Mouse (Mus musculus): ENCODE data around the gene Gmppa. TPM values are rescaled to one million over a fixed set of nuclear protein-coding genes. Genes with fewer than 3 reads are reported as not detected.
A peak's percentile ranks its signal among the peaks of the same experiment; 100 is the strongest.

Gmppa gene
- polyA plus RNA-seq, 1 experiment: 98.2 TPM

- no peak overlapping the region for H3K27ac ChIP-seq (ENCODE audit: control insufficient read depth, insufficient read depth, low read depth, low read length)
- peaks cover 2% of the 10 kb centered on the region; the same call in 1 of the 2 replicates for H3K4me1 ChIP-seq (ENCODE audit: control insufficient read depth, insufficient read depth, low read length)
- no peaks in the 10 kb centered on the region for H3K27me3 ChIP-seq (ENCODE audit: control insufficient read depth, insufficient read depth, low read length)
- no peak overlapping the region for H3K4me3 ChIP-seq (ENCODE audit: control insufficient read depth, low read depth, low read length)
- TF ChIP-seq POLR2A (IDR thresholded peaks at IDR 0.05; ENCODE audit: control insufficient read depth, low read depth, low read length): no peak
- TF ChIP-seq CTCF (IDR thresholded peaks at IDR 0.05; ENCODE audit: control insufficient read depth, insufficient read depth, insufficient replicate concordance, low read depth, low read length): no peak
- H3K36me3 ChIP-seq (ENCODE audit: control insufficient read depth, insufficient read depth, low read length): no peaks in the 10 kb centered on the region
Observed at GRCm38 (mm10) chr1:75463652-75464204, 28.0 kb downstream of the Gmppa start.

DNA sequence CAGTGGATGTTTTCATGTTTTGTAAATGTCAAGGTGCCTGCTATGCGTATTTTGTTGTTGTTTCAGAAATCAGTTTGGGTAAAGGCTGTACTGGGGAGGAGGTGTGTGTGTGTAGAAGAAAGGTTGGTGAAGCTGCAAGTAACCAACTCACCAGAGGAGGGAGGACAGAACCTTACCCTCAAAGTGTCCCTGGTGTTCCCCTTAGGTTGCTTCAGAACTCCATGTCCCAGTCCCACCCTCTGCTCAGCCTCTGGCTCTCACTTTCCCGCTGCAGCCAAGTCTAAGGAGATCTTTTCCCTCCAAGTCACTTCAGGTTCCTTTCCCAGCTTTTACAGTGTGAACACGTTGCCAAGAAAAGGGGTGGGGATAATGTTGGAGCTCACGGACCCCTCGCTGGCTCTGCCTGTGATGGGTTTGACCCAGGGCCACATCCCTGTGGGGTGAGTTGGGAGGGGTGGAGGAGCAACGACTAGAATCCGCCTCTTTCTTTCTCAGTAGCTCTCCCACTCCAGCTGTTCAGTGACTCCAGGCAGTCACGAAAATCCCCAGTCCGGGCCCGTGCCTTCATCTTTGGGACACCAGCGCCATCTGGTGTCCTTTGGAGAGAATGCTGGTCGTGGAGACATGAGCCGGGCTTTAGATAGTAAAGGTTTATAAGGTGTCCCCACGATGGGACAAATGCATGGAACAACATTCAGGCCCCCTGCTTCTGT is 31.6 kb downstream of the Gmppa start:
- TF ChIP-seq POLR2A (IDR thresholded peaks at IDR 0.05; ENCODE audit: control insufficient read depth, low read depth, low read length) (no peak), CTCF (IDR thresholded peaks at IDR 0.05; ENCODE audit: control insufficient read depth, insufficient read depth, insufficient replicate concordance, low read depth, low read length) (peak; percentile 68)
- peak overlapping the region; percentile 71 for H3K27ac ChIP-seq (ENCODE audit: control insufficient read depth, insufficient read depth, low read depth, low read length)
- no peaks in the 10 kb centered on the region for H3K27me3 ChIP-seq (ENCODE audit: control insufficient read depth, insufficient read depth, low read length)
- H3K4me3 ChIP-seq (ENCODE audit: control insufficient read depth, low read depth, low read length): no peak overlapping the region
- no peaks in the 10 kb centered on the region for H3K36me3 ChIP-seq (ENCODE audit: control insufficient read depth, insufficient read depth, low read length)
- H3K4me1 ChIP-seq (ENCODE audit: control insufficient read depth, insufficient read depth, low read length): no peaks in the 10 kb centered on the region

DNA sequence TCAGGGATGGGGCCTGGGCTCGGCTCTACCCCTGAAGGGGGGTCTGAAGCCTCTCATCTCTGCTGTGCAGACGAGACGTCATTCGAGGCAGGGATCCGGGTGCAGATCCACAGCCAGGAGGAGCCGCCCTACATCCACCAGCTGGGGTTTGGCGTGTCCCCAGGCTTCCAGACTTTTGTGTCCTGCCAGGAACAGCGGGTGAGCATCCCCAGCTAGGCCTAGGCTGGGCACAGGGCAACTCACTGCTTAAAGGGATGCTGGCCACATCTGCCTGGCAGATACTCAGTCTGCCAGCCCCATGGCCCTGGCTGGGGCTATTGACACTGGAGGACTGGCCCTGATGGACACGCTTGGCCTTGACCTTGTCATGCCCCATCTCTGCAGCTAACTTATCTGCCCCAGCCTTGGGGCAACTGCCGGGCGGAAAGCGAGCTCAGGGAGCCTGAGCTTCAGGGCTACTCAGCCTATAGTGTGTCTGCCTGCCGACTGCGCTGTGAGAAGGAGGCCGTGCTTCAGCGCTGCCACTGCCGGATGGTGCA is 33.6 kb downstream of the Gmppa start:
- no peak overlapping the region for H3K4me3 ChIP-seq (ENCODE audit: control insufficient read depth, low read depth, low read length)
- H3K36me3 ChIP-seq (ENCODE audit: control insufficient read depth, insufficient read depth, low read length): no peaks in the 10 kb centered on the region
- H3K27ac ChIP-seq (ENCODE audit: control insufficient read depth, insufficient read depth, low read depth, low read length): peak overlapping the region; percentile 19; the same call in 1 of the 2 replicates
- TF ChIP-seq POLR2A (IDR thresholded peaks at IDR 0.05; ENCODE audit: control insufficient read depth, low read depth, low read length) (no peak), CTCF (IDR thresholded peaks at IDR 0.05; ENCODE audit: control insufficient read depth, insufficient read depth, insufficient replicate concordance, low read depth, low read length) (no peak)
- H3K27me3 ChIP-seq (ENCODE audit: control insufficient read depth, insufficient read depth, low read length): no peaks in the 10 kb centered on the region
- H3K4me1 ChIP-seq (ENCODE audit: control insufficient read depth, insufficient read depth, low read length): no peaks in the 10 kb centered on the region

GRCm38 (mm10) chr1:75476441-75476840 is 40.7 kb downstream of the Gmppa start:
- TF ChIP-seq POLR2A (IDR thresholded peaks at IDR 0.05; ENCODE audit: control insufficient read depth, low read depth, low read length): no peak
- TF ChIP-seq CTCF (IDR thresholded peaks at IDR 0.05; ENCODE audit: control insufficient read depth, insufficient read depth, insufficient replicate concordance, low read depth, low read length): no peak
- no peak overlapping the region for H3K4me3 ChIP-seq (ENCODE audit: control insufficient read depth, low read depth, low read length)
- H3K36me3 ChIP-seq (ENCODE audit: control insufficient read depth, insufficient read depth, low read length): no peaks in the 10 kb centered on the region
- H3K27me3 ChIP-seq (ENCODE audit: control insufficient read depth, insufficient read depth, low read length): no peaks in the 10 kb centered on the region
- H3K27ac ChIP-seq (ENCODE audit: control insufficient read depth, insufficient read depth, low read depth, low read length): no peak overlapping the region
- peaks cover 23% of the 10 kb centered on the region for H3K4me1 ChIP-seq (ENCODE audit: control insufficient read depth, insufficient read depth, low read length)

- Histone ChIP-seq H3K4me3 (ENCODE audit: control insufficient read depth, low read depth, low read length) (peak overlapping the region; percentile 82), H3K27me3 (ENCODE audit: control insufficient read depth, insufficient read depth, low read length) (no peaks in the 10 kb centered on the region), H3K36me3 (ENCODE audit: control insufficient read depth, insufficient read depth, low read length) (no peaks in the 10 kb centered on the region), H3K27ac (ENCODE audit: control insufficient read depth, insufficient read depth, low read depth, low read length) (no peak overlapping the region), H3K4me1 (ENCODE audit: control insufficient read depth, insufficient read depth, low read length) (peaks cover 23% of the 10 kb centered on the region)
- 0 out of 2 replicates have a peak, but pooled peaks have one; percentile 17 for TF ChIP-seq POLR2A (IDR thresholded peaks at IDR 0.05; ENCODE audit: control insufficient read depth, low read depth, low read length)
- peak; percentile 74 for TF ChIP-seq CTCF (IDR thresholded peaks at IDR 0.05; ENCODE audit: control insufficient read depth, insufficient read depth, insufficient replicate concordance, low read depth, low read length)
Observed at GRCm38 (mm10) chr1:75477264-75477965, 41.7 kb downstream of the Gmppa start.

GRCm38 (mm10) chr1:75477966-75478290 is 42.2 kb downstream of the Gmppa start:
- H3K36me3 ChIP-seq (ENCODE audit: control insufficient read depth, insufficient read depth, low read length): no peaks in the 10 kb centered on the region
- H3K27ac ChIP-seq (ENCODE audit: control insufficient read depth, insufficient read depth, low read depth, low read length): no peak overlapping the region
- TF ChIP-seq CTCF (IDR thresholded peaks at IDR 0.05; ENCODE audit: control insufficient read depth, insufficient read depth, insufficient replicate concordance, low read depth, low read length) (no peak), POLR2A (IDR thresholded peaks at IDR 0.05; ENCODE audit: control insufficient read depth, low read depth, low read length) (no peak)
- peaks cover 23% of the 10 kb centered on the region for H3K4me1 ChIP-seq (ENCODE audit: control insufficient read depth, insufficient read depth, low read length)
- peak overlapping the region; percentile 82; the same call in 1 of the 2 replicates for H3K4me3 ChIP-seq (ENCODE audit: control insufficient read depth, low read depth, low read length)
- H3K27me3 ChIP-seq (ENCODE audit: control insufficient read depth, insufficient read depth, low read length): no peaks in the 10 kb centered on the region

DNA sequence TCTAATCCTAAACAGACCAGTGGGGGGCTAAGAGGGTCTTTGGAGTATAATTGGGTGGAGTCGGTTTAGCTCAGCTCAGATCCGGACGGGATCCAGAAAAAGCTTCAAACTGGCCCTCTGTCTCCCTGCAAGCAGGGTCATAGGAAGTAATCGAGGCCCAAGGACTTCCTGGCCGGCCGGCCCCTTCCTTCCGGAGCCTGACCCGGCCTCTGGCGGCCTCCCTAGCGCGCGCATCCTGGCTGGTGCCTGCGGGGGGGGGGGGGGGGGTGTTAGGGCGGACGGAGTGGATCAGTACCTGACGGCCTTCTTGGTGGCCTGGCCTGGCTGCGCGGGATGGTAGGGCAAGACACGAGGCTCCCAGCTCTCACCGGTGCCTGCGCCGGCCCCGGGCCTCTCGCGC is 42.8 kb downstream of the Gmppa start:
- TF ChIP-seq CTCF (IDR thresholded peaks at IDR 0.05; ENCODE audit: control insufficient read depth, insufficient read depth, insufficient replicate concordance, low read depth, low read length) (no peak), POLR2A (IDR thresholded peaks at IDR 0.05; ENCODE audit: control insufficient read depth, low read depth, low read length) (no peak)
- peak overlapping the region; percentile 26 for H3K27ac ChIP-seq (ENCODE audit: control insufficient read depth, insufficient read depth, low read depth, low read length)
- H3K4me1 ChIP-seq (ENCODE audit: control insufficient read depth, insufficient read depth, low read length): peaks cover 23% of the 10 kb centered on the region
- no peaks in the 10 kb centered on the region for H3K27me3 ChIP-seq (ENCODE audit: control insufficient read depth, insufficient read depth, low read length)
- no peaks in the 10 kb centered on the region for H3K36me3 ChIP-seq (ENCODE audit: control insufficient read depth, insufficient read depth, low read length)
- H3K4me3 ChIP-seq (ENCODE audit: control insufficient read depth, low read depth, low read length): peak overlapping the region; percentile 79
